Mouse (Mus musculus) retina, postnatal 1 day (tissue): Measurements from ENCODE around the gene Gm20075.
"Not testable (repeated sequence)": the region's sequence is repeated elsewhere in the genome, so short reads cannot be mapped to it uniquely, and the experiment has no call there.

Source experiments
- DNase-seq: peaks from one replicate; pipeline ENCODE4 v3.0.0-alpha.2; 2012

Gm20075 gene

DNA sequence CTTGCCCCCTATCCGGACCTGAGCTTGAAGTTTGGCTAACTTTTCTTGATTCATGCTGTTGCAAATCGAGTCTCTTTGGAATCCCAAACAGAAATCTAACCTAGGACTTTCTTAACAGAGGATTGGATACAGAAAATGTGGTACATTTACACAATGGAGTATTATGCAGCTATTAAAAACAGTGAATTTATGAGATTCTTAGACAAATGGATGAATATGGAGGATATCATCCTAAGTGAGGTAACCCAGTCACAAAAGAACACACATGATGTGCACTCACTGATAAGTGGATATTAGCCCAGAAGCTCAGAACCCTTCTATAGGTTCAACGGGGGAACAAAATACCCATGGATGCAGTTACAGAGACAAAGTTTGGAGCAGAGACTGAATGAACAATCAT, at the start of gene Gm20075:
Gm20075 (minus strand) TSS at position 101 of the 400 bp plus-strand sequence.
- not testable (repeated sequence) for DNase-seq

DNA sequence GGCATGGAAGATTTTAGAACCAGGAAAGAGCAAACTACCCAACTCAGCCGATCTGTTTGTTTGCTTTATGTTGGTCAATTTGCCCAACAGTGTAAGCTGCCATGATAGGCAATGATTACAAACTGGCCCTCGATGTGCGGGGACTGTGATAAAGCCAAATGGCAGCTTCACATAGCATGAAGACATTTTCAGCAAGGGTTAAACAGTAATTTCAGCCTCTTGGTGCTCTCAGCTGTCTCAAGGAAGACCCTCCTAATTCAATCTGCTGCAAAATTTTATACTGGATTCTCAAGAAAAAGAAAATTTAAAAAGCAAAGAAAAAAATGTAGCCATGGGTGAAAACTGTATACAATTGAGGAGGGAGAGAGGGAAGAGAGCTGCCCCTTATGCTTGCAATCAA, 47.9 kb upstream of the Gm20075 start:
- no peak for DNase-seq

DNA sequence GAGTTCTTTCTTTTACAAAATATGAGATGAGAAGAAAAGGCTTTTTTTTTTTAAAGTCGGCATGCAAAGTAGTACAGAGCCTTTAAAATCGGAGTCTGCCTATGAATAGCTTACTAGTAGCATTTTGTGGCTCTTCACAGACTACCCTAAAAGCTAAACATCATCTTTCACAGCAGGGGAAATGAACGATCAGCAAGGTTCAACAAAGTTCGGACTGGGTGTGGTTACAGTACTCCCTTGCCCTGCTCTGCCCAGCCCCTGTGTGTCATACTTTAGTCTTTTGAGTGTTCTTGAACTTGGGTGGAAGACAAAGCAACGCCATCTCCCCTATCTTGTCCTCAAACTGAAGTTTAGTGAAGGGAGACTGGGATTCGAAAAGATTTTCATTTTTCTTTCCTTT, 45.5 kb upstream of the Gm20075 start:
- no peak for DNase-seq

DNA sequence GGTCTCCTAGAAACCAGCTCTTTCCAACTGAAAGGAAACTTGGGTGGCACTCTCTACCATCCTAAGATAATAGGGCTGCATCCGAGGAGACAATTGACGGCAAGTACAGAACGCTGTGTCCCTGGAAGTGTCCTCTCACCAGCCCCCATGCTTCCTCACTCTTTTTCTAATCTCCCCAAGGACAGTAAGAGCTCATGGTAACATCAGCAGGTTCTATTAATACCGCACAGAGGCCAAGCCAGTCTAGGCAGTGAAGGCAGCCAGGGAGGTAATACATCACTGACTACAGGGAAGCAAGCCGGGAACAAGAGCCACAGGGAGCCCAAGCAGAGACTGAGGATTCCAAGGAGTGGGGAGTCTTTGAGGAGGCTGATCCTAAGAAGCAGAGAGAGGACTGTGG, 43.8 kb upstream of the Gm20075 start:
- no peak for DNase-seq

DNA sequence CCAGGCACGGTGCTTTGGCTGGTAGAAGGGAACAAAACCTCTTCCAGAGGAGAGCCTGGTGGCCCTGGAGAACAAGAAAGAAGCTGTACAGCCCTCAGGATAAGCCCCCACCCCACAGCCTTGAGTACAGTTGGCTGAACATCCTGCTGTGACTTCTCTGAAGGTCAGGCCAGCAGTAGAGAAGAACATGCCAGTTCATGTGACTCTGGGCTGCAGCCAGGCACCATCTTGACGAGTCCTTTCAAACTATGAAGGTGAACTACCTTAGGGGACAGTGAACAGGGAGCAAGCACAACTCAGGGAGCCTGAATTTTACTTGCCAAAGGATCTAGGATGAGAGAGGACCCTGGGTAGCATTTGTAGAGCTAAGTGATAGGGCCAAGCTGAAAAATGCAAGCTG, 31.5 kb upstream of the Gm20075 start:
- no peak for DNase-seq

DNA sequence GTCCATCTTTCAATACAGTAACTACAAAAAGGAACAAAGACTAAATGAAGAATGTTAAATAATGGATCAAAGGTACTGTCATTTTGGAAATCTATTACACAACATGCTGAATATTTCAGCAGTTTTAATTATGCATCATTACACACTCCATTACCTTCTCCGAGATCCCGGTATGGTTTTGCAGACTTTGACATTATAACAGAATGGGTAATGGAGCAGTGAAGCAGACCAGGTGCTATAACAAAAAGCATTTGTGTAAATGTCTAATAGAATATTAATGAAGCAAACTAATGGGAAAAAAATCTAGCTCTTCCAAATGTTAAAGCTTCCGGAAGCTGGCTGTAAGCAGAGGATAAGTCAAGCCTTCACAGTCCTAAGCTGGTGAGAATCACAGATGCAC, 29.6 kb upstream of the Gm20075 start:
- peak; percentile 17 for DNase-seq

DNA sequence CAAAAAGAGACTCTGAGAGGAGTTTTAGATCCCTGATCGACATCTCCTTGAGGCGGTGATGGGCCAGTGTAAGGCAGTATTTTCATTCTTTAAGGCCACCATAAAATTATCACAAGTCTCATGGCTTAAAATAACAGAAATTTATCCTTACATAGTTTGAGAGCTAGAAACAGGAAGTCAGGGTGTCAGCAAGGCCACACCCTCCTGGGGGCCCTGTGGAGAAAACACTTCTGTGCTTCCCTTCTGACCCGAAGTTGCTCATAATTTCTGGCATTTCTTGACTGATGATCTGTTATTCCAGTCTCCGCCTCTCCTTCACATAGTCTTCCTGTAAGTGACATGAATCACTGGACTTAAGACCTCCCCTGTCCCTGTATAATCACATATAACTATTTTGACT, 25.2 kb upstream of the Gm20075 start:
- no peak for DNase-seq

DNA sequence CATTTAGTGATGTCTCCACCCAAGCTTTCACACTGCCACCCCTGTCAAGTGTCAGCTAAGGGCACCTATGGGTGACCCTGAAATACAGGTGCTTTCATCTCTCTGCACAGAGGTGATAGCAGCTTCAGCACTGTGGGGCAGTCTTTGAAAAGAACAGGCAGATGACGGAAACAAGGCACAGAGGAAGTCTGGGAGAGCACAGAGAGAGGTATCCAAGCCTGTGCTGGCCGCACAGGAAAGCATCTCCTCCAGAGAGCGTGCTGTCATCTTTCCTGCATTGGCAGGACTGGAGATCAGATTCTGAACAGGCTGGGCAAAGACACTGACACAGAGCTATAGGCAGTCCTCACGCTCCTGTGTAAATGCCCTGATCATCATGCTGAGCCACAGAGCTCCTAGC, 9.8 kb upstream of the Gm20075 start:
- DNase-seq = no peak

DNA sequence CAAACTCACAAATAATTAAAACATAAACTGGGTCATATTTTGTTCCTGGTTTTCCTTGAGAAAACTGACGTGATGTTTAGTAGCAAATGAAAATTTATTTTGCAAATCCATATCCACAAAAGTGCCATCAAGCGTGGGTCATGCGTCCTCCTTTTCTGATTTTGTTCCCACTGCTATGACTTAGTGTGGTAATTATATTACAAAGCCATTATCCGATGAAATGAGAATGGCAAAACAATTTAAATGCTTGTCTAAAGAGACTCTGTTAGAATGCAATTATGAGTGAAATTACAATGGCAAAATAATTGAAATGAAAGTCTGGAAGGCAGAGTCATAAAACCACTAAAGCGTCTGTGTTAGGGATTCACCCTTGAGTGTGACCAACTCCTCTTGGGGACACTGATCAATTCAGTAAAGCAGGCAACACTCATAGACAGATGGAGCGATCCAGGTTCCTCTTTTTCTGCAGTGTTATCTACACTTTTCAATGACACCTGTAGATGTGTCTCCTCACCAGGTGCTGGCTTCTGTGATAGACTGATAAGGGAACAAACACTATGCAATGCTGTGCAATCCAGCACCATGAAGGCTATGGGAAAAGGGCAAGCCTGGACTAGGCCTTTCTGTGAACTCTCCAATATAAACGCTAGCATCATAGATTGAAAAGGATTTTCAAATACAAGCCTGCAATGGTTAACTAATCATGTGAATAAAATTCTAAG, 4.6 kb upstream of the Gm20075 start:
- no peak for DNase-seq

DNA sequence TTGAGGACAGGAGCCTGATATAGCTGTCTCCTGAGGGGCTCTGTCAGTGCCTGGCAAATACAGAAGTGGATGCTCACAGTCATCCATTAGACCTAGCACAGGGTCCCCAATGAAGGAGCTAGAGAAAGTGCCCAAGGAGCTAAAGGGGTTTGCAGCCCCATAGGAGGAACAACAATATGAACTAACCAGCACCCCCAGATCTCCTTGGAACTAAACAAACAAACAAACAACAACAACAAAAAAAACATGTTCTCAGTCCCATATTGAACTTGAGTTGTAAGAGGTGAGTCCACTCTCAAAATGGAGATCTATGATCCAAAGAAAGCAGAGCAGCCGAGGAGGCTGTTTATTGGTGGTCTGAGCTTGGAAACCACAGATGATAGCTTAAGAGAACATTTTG, 578 bp upstream of the Gm20075 start, which contains the start of gene Gm17190:
Gm17190 (plus strand) TSS at position 301 of the 400 bp plus-strand sequence.
- DNase-seq = not testable (repeated sequence)

DNA sequence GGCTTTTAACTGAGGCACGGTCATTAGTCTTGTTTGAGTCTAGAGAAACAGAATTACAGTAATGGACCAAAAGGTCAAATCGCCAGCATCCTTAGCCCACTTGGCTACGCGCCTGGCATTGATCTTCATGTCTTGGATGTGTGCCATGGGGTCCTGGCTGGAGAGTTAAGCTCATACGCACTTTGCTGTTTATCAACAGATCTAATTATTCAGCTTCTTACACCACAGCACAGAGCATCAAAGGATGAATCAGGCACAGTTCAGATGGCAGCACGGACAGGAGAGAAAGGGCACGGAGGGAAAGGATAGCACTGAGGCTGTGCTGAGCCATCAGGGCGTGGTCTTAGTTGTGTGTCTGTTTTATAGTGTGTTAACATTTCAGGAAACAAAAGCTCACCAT, 7.6 kb downstream of the Gm20075 start:
- DNase-seq = peak; percentile 54

DNA sequence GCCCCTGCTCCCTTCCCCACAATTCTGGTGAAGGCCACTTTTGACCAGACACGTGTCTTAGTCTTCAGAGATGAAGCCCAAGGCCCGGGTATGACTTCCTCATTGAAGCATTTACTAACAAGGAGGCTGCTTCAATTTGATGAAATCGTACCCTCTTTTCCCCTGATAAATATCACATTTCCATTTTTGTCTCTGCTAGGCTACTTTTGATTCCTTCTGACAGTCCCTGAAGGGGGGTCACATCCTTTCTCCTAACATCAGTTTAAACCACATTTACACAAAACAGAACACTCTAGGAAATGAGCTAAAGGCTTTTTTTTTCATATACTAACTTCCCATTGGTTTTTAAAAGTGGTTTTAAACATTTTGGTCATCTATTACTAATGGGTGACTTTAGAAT, 28.4 kb downstream of the Gm20075 start:
- DNase-seq = no peak

DNA sequence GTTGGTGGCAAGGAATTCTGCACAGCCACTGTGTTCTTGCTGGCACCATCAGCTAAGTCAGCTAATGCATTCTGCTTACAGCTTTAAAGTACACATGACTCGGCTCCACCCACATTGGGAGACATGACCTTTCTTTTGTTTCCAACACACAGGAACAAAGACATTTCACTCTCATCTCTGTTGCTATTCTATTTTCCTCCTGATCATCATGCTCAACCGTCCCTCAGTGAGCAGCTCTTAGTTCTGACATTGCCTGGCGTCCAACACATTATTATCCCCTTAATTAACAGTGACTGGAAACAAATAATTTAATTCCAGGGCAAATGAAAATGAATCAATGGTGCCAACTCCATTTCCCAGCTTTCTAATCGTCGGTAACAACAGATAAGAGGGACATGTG, 35.8 kb downstream of the Gm20075 start:
- peak; percentile 52 for DNase-seq

DNA sequence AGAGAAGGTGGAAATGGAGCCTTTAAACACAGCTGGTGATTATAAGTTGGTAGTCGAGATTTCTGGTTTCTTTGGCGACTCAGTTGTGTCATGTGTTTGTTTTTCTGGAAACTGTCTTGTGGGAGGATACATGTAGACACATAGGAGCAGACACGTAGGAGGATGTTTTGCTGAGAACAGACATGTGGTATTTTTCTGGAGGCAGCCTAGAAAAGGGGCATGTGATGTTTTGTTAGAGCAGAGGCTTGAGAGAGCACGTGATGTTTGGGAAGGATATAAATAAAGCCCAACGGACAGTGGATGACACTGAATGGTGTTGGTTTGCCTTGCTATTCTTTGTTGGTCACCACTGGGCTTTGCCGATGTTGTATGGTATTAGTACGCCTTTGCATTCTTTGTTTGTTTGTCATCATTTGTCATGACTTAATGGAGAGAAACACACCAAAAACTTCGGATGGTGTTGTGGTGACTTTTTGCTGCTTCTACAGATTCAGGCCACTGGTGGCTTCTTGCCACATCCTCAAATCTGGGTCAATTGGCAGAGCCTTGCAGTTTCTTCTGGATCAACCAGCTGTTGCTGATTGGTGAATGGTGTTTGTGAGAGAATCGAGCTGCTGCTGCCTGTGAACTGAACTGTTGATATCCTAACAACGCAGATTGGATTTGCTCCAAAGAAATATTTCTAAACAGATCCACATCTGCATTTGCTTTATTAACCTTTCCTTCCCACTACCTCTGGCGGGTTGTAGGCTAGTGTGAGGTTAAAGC, 40.7 kb downstream of the Gm20075 start:
- no peak for DNase-seq

DNA sequence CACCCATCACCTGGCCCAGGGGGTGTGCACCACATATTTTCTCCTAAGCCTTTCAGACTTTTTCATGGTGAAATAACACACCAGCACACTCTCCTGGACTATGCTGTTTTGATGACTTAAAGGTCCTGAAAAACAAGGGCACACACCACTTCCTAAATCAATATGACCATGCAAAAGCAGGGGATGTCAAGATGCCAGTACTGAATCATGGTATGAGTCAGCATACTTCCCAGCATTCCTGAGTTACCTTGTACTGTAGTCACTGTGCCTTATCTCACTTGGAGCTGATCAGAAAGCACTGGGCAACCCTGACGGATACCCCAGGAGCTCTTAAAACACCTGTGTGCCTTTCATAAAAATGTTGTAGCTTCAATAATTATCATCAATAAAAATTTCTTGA, 41.6 kb downstream of the Gm20075 start:
- DNase-seq = no peak

DNA sequence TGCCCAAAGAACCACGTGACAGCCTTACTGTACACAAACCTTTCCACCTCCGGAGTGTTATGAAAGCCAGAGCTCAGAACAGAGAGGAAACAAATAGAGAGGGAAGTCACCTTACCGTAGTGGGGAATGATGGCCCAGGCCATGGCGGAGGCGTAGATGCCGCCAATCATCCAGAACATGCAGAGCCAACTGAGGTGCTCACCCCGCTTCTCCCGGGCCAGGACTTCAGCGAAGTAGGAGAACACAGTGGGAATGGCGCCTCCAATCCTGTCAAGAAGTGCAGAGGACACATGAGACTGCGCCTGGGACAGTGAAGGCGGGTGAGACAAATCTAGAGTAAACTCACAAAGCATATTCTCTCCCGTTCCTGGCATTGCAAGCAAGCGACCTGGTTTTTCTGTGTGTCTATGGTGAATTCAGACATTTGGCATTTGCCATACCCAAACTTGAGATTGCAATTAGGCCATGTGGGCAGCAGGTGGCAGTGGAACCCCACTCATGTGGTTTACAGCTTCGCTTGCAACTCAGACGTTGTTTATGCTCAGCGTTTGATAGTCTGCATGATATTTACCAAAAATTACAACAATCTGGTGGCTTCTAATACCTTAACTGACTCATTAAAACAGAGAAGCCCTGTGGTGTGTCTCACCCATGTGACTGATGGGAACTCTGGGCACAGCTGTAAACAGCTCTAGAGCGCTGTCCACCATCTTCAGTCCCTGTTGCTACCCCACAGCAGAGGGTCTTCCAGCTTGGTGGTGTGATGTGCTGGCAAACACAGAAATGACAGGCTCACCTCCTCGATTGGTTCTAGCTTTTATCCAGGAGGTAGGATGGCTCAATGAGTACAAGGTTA, 50.6 kb downstream of the Gm20075 start:
- peak; percentile 39 for DNase-seq
